In the genomic region with DNA sequence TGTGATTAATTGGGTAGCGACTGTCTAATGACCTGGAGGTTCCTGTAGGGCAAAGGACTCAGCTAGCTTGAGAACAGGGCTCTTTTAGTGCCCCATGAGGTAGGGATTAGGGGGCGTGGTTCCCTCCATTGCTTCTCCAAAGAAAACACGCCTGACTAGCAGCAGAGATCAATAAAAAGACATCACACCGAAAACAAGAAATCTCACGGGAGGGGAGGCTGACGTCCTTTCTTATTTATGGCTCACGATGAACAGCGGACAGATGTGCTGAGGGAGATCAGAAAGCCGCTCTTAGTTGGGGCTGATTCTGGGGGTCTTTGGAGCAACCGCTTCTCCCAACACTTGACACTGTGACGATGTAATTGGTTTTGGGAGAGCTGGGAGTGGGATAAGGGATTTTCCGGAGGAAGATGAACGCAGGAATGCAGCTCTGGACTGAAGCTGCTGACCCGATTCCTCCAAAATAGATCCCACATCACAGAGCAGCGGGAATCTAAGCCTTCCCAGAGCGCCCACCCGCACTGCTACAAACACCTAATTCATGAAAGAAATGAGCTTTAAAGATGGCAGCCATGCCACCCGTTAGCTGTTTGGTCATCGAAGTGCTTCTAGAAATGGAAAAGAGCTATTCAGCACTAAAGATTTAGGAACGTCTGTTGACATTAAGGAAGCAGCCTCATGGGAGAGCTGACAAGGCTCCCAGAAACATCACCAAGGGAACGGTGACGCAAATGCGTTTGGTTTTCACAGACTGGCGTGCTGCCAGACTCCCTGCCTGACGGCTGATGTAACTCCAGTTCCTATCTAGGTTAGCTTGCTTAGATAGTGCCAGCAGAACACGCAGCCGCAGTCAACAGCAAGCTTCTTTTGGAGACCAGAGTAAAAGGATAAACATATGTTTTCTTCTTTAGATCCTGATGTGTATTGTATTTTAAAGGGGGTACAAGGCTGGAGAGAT, we compare ENCODE assay signal across 9 mouse cellular contexts. TPM values are rescaled to one million over a fixed set of nuclear protein-coding genes. Genes with fewer than 3 reads are reported as not detected.
DNase-seq lines count a peak whose midpoint lies in the region; ATAC-seq and TF ChIP-seq lines count a peak whose summit lies in the region.
"Had no signal": no experiment of that assay in that cellular context is flagged by ENCODE, and none has a peak within 500 bp of the region (broad histone marks: within the 10 kb centered on the region; RNA-seq: fewer than 3 reads in every experiment).

No protein-coding gene starts in this region.

- H3K4me2 ChIP-seq in lung, postnatal 0 days (replicated peaks; ENCODE audit: low read depth, low read length), result peak overlapping the region; percentile 40

- CTCF ChIA-PET in Patski (lab: Charles Lee), result interaction anchor here (0.8 to 1.6 kb wide), 6 partner anchors 9 to 70 kb away, joined by 3 to 6 read pairs (median 3); no protein-coding TSS in a partner anchor

- no peak overlapping the region for H3K9ac ChIP-seq in lung, postnatal 0 days (replicated peaks; ENCODE audit: low read depth)

- 26% methylated on average over 27 of the region's 27 CpGs for WGBS in hindbrain, embryonic 10.5 days
- 11% methylated on average over 27 of the region's 27 CpGs for WGBS in lung, postnatal 0 days

- no peaks in the 10 kb centered on the region for H3K9me3 ChIP-seq in hindbrain, embryonic 10.5 days
- no peaks in the 10 kb centered on the region for H3K9me3 ChIP-seq in lung, postnatal 0 days (ENCODE audit: low read length)

- H3K27me3 ChIP-seq in Patski, result no peaks in the 10 kb centered on the region
- 0 out of 2 replicates have a peak, but pooled peaks cover 7% of the 10 kb centered on the region for H3K27me3 ChIP-seq in hindbrain, embryonic 10.5 days (ENCODE audit: insufficient read depth, poor library complexity, severe bottlenecking)
- no peaks in the 10 kb centered on the region for H3K27me3 ChIP-seq in lung, postnatal 0 days (replicated peaks; ENCODE audit: insufficient read depth, low read length)

- H3K27ac ChIP-seq in hindbrain, embryonic 10.5 days, result peak overlapping the region; percentile 73
- peak overlapping the region; percentile 78 for H3K27ac ChIP-seq in lung, postnatal 0 days (ENCODE audit: low read length)

- no peaks in the 10 kb centered on the region for H3K36me3 ChIP-seq in hindbrain, embryonic 10.5 days
- H3K36me3 ChIP-seq in lung, postnatal 0 days (ENCODE audit: insufficient read depth, low read length), result no peaks in the 10 kb centered on the region

- TF ChIP-seq EP300 in lung, postnatal 0 days (IDR thresholded peaks at IDR 0.05), result peak; percentile 88

- H3K4me3 ChIP-seq in hindbrain, embryonic 10.5 days, result peak overlapping the region; percentile 38
- H3K4me3 ChIP-seq in lung, postnatal 0 days (ENCODE audit: low read depth, low read length), result peak overlapping the region; percentile 20
- H3K4me3 ChIP-seq: erythroblast, embryonic 14.5 days had no signal

- ATAC-seq in Patski, result peak; percentile 21
- peak; percentile 89 for ATAC-seq in lung, postnatal 0 days

- POLR2A ChIA-PET in Patski (lab: Charles Lee), result interaction anchor here (0.6 kb wide), 1 partner anchor 73 kb away, joined by 7 read pairs; no protein-coding TSS in a partner anchor

- peak; percentile 89 for DNase-seq in Patski (ENCODE audit: low read depth, low spot score)
- peak; percentile 97 to 99 for DNase-seq in cerebellum, postnatal 14 days
- DNase-seq in frontal cortex, postnatal 10 days (ENCODE audit: low spot score in 2 of 2), result peak; percentile 95 to 96
- DNase-seq in hindbrain, embryonic 10.5 days (ENCODE audit: low spot score), result peak; percentile 45
- DNase-seq in layer of hippocampus, postnatal 14 days (ENCODE audit: low spot score in 2 of 2), result peak; percentile 93 to 97
- DNase-seq in lung, postnatal 0 days (ENCODE audit: low spot score), result peak; percentile 99
- peak; percentile 92 for DNase-seq in ovary, postnatal 14 days (ENCODE audit: low spot score)
- peak; percentile 93 for DNase-seq in urinary bladder, postnatal 14 days (ENCODE audit: low spot score)

- in situ Hi-C loops in Patski (cut with MboI; ENCODE audit: low pct_unique_long_range_greater_than_20kb), result no loop called here

- H3K4me1 ChIP-seq in hindbrain, embryonic 10.5 days (replicated peaks), result peaks cover 31% of the 10 kb centered on the region
- peaks cover 5% of the 10 kb centered on the region for H3K4me1 ChIP-seq in lung, postnatal 0 days (ENCODE audit: insufficient read depth, low read depth, low read length)

- no peak for TF ChIP-seq CTCF in Patski (IDR thresholded peaks at IDR 0.05)
- no peak for TF ChIP-seq CTCF in lung, postnatal 0 days (IDR thresholded peaks at IDR 0.05)

RNA-seq across cellular contexts. Expression of a gene that starts 42.0 kb away (rescaled TPM):
- polyA plus RNA-seq in Patski (2021), result 8.7 TPM
- polyA plus RNA-seq in hindbrain, embryonic 10.5 days (2016; fragmentation: Nextera tagmentation; extraction: Ambion mirVana), result 1.6 and 2.3 TPM in 2 replicates
- total RNA-seq in layer of hippocampus, postnatal 14 days (2021), result 1 to 10 TPM; 4.0 to 4.7 TPM
- 1.1 and 1.2 TPM in 2 replicates for polyA plus RNA-seq in lung, postnatal 0 days (2015; fragmentation: Nextera tagmentation; extraction: Ambion mirVana)

Comparison
In these comparisons a context has a peak if more than half of its experiments do, and no peak if none do; other contexts are left out.
1. Peak in every context shown above with its lines: DNase-seq, ATAC-seq, H3K4me3 ChIP-seq and H3K27ac ChIP-seq.
2. DNase-seq: peak in every context shown above with its lines; median percentile 99 in lung, postnatal 0 days; 98 in cerebellum, postnatal 14 days; 96 in frontal cortex, postnatal 10 days; 95 in layer of hippocampus, postnatal 14 days; 93 in urinary bladder, postnatal 14 days; 92 in ovary, postnatal 14 days; 89 in Patski; 45 in hindbrain, embryonic 10.5 days.